Mouse (Mus musculus) heart, postnatal 25 days (tissue): ENCODE results near the gene Ptpn1. TPM values are rescaled to one million over a fixed set of nuclear protein-coding genes. Genes with fewer than 3 reads are reported as not detected.

Experiments
- DNase-seq: peaks from one replicate; pipeline ENCODE4 v3.0.0; 2022; ENCODE audit warnings: low spot score
- intact Hi-C: fragments of 180-260 bp; cut with DNase I; formaldehyde crosslinking; loops from one replicate; pipeline ENCODE4 v1.15.1; 2025
- total RNA-seq, 2 experiments: library from RNA; stranded (reverse); gene quantifications; 2 replicates each; pipeline ENCODE4 v1.2.3; 2021

The Ptpn1 gene
- total RNA-seq, 2 experiments from 2014 or later, result 21.9 to 23.4 TPM

GRCm38 (mm10) chr2:167942199-167942925, 10.5 kb downstream of the Ptpn1 start:
- intact Hi-C loops, result no loop called here
- peak; percentile 63 for DNase-seq

- intact Hi-C loops, result no loop called here
- peak; percentile 51 for DNase-seq
Observed at GRCm38 (mm10) chr2:167942926-167943633, 11.2 kb downstream of the Ptpn1 start.

GRCm38 (mm10) chr2:167944193-167944592, 12.3 kb downstream of the Ptpn1 start:
- no peak for DNase-seq
- intact Hi-C loops, result no loop called here

- intact Hi-C loops, result no loop called here
- no peak for DNase-seq
Observed at GRCm38 (mm10) chr2:167945451-167945850, 13.6 kb downstream of the Ptpn1 start.

- DNase-seq, result no peak
- intact Hi-C loops, result no loop called here
Observed at GRCm38 (mm10) chr2:167947251-167947650, 15.4 kb downstream of the Ptpn1 start.

GRCm38 (mm10) chr2:167948047-167948446, 16.2 kb downstream of the Ptpn1 start:
- DNase-seq, result no peak
- intact Hi-C loops, result no loop called here

GRCm38 (mm10) chr2:167948557-167948956, 16.7 kb downstream of the Ptpn1 start:
- no peak for DNase-seq
- intact Hi-C loops, result no loop called here

- intact Hi-C loops, result no loop called here
Observed at GRCm38 (mm10) chr2:167949250-167949649, 17.4 kb downstream of the Ptpn1 start.

GRCm38 (mm10) chr2:167949808-167950207, 18.0 kb downstream of the Ptpn1 start:
- no peak for DNase-seq
- intact Hi-C loops, result no loop called here

More at GRCm38 (mm10) chr2:167949250-167949649, 17.4 kb downstream of the Ptpn1 start:
- DNase-seq, result no peak

- no peak for DNase-seq
- intact Hi-C loops, result no loop called here
Observed at GRCm38 (mm10) chr2:167950681-167951080, 18.8 kb downstream of the Ptpn1 start.

- intact Hi-C loops, result no loop called here
- DNase-seq, result no peak
Observed at GRCm38 (mm10) chr2:167951301-167952211, 19.7 kb downstream of the Ptpn1 start.

GRCm38 (mm10) chr2:167953819-167954218, 22.0 kb downstream of the Ptpn1 start:
- DNase-seq, result no peak
- intact Hi-C loops, result no loop called here

GRCm38 (mm10) chr2:167954928-167955327, 23.1 kb downstream of the Ptpn1 start:
- intact Hi-C loops, result no loop called here
- no peak for DNase-seq

GRCm38 (mm10) chr2:167957539-167957938, 25.7 kb downstream of the Ptpn1 start:
- no peak for DNase-seq
- intact Hi-C loops, result no loop called here

GRCm38 (mm10) chr2:167958082-167958788, 26.4 kb downstream of the Ptpn1 start:
- no peak for DNase-seq
- intact Hi-C loops, result no loop called here

GRCm38 (mm10) chr2:167958843-167959242, 27.0 kb downstream of the Ptpn1 start:
- peak; percentile 80 for DNase-seq
- intact Hi-C loops, result no loop called here

GRCm38 (mm10) chr2:167959384-167959911, 27.6 kb downstream of the Ptpn1 start:
- no peak for DNase-seq
- intact Hi-C loops, result no loop called here

GRCm38 (mm10) chr2:167959996-167960395, 28.1 kb downstream of the Ptpn1 start:
- intact Hi-C loops, result no loop called here

GRCm38 (mm10) chr2:167960584-167960983, 28.7 kb downstream of the Ptpn1 start:
- intact Hi-C loops, result no loop called here
- no peak for DNase-seq

More at GRCm38 (mm10) chr2:167959996-167960395, 28.1 kb downstream of the Ptpn1 start:
- DNase-seq, result no peak
